Mouse (Mus musculus): Measurements from ENCODE around the gene Gm14399. TPM values are rescaled to one million over a fixed set of nuclear protein-coding genes. Genes with fewer than 3 reads are reported as not detected.
A peak's percentile ranks its signal among the peaks of the same experiment; 100 is the strongest.
"Not testable (repeated sequence)": the region's sequence is repeated elsewhere in the genome, so short reads cannot be mapped to it uniquely, and the experiment has no call there.

The Gm14399 gene
- polyA plus RNA-seq (2015; fragmentation: Nextera tagmentation; extraction: Ambion mirVana) = 1.8 and 2.3 TPM in 2 replicates

DNA sequence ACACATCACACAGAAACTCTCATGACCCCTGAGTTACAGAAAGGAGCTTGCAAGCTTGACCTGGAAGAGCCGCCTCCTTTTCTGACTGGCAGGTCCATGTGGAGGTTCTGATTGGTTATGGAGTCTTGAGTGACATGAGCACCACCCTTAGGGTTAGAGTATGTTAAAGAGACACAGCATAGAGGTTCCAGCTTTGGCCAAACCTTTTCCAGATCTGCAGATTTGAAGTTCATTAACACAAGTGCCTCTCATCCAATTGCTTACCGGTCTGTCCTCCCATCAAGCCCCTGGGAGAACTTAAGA is at the start of gene Gm14399:
TSS of gene Gm14399 (minus strand) at position 20 of the 303 bp plus-strand sequence.
- Histone ChIP-seq H3K4me3 (peak within 1 kb of the TSS; percentile 43), H3K9ac (peak within 1 kb of the TSS; percentile 60), H3K4me2 (peak within 1 kb of the TSS; percentile 48)
- ATAC-seq (ENCODE audit: low read depth); H3K36me3 ChIP-seq; H3K27me3 ChIP-seq; H3K27ac ChIP-seq (replicated peaks); H3K9me3 ChIP-seq; H3K4me1 ChIP-seq (replicated peaks): not testable (repeated sequence)
- WGBS = 11% methylated on average over 1 of the region's 2 CpGs

DNA sequence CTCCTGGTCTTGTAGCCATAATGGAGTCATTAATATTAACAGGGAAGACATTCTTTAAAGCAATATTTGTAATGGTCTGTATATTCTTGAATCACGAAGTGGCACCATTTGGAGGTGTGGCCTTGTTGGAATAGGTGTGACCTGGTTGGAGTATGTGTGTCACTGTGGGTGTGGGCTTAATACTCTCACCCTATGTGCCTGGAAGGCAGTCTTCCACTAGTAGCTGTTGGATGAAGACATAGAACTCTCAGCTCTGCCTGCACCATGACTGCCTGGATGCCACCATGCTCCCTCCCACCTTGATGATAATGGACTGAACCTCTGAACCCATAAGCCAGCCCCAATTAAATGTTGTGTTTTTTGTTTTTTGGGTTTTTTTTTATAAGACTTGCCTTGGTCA is 37.2 kb upstream of the Gm14399 start:
- H3K36me3 ChIP-seq; ATAC-seq (ENCODE audit: low read depth); H3K4me2 ChIP-seq; H3K27me3 ChIP-seq; H3K9ac ChIP-seq; H3K9me3 ChIP-seq; H3K27ac ChIP-seq (replicated peaks); H3K4me3 ChIP-seq; H3K4me1 ChIP-seq (replicated peaks): not testable (repeated sequence)
- 59% methylated on average over 1 of the region's 1 CpGs for WGBS

DNA sequence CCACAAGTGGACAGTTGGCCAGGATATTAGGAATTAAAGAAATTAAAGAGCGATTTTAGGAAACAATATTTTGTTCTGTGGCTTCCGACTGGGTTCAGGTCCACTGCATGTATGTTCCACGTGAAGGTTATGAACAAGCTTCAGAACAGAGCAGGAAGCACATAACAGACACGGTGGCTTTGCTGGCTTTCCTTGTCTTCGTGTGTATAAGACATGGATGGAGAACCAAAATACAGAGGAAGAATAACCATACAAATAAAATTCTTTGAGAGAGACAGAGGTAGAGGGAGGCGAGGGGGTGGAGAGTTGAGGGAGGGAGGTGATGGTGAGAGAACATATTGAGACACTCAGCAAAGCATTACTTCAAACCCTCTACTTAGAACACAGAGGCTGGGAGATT is 34.5 kb upstream of the Gm14399 start:
- Histone ChIP-seq H3K27ac (replicated peaks) (no peak overlapping the region), H3K4me1 (replicated peaks) (no peaks in the 10 kb centered on the region), H3K27me3 (no peaks in the 10 kb centered on the region), H3K4me2 (no peak overlapping the region), H3K4me3 (no peak overlapping the region), H3K36me3 (no peaks in the 10 kb centered on the region), H3K9me3 (0 out of 2 replicates have a peak, but pooled peaks cover 6% of the 10 kb centered on the region), H3K9ac (no peak overlapping the region)
- WGBS = 84% methylated on average over 6 of the region's 6 CpGs
- no peak for ATAC-seq (ENCODE audit: low read depth)

DNA sequence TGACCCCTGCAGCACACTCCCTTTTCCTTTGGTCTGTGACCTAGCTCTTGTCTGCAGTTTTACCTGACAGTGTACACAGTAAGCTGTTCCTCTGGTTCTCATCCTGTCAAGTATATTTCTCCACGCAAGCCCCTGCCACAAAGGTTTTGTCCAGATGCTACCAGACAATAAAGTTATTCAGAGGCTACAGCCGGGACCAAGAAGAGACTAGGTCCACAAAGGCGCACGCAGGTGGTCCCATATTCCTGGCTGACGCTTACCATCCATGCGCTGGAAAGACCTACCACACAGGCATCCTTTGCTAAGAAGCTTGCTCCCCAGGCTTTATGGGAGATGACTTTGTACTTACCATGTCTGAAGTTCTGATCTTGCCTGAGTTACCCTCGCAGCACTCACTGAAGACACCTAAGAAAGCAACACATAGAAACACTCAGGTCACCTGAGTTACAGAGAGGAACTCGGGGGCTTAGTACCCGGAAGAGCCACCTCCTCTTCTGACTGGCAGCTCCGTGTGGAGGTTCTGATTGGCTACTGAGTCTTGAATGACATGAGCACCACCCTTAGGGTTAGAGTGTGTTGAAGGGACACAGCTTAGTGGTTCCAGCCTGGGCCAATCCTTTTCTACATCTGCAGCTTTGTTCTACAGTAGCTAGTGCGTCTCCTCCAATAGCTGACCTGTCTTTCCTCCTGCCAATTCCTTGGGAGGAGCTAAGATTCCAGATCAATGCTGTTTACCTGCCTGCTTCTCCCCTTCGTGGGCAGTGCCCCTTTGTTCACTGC is 33.8 kb upstream of the Gm14399 start, which contains the start of gene Gm14443:
TSS of gene Gm14443 (minus strand) at position 471 of the 780 bp plus-strand sequence.
- H3K27ac ChIP-seq (replicated peaks); H3K9me3 ChIP-seq; H3K27me3 ChIP-seq; ATAC-seq (ENCODE audit: low read depth); H3K9ac ChIP-seq; H3K4me3 ChIP-seq; H3K4me1 ChIP-seq (replicated peaks); H3K36me3 ChIP-seq; H3K4me2 ChIP-seq: not testable (repeated sequence)
- 79% methylated on average over 12 of the region's 12 CpGs for WGBS

DNA sequence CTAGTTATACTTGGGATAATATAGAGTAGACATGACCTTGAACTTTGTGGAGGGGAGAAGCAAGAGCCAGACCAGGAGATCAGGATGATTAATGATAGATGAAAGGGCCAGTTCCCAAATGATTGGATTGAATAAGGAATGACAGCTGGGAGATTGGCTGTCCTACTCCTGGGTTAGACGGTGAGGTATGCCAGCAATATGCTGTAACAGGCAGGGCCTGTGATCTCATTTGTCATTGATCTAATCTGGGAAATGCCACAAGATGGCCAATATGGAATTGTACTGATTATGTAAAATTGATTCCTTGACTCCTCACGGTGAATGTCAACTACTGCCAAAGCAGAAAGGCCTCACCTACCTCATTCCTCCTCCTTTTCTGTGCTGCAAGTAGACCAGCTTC is 32.2 kb upstream of the Gm14399 start:
- ATAC-seq (ENCODE audit: low read depth); H3K27me3 ChIP-seq; H3K27ac ChIP-seq (replicated peaks); H3K4me1 ChIP-seq (replicated peaks); H3K36me3 ChIP-seq; H3K9ac ChIP-seq; H3K4me2 ChIP-seq; H3K4me3 ChIP-seq; H3K9me3 ChIP-seq: not testable (repeated sequence)
- 90% methylated on average over 2 of the region's 2 CpGs for WGBS

DNA sequence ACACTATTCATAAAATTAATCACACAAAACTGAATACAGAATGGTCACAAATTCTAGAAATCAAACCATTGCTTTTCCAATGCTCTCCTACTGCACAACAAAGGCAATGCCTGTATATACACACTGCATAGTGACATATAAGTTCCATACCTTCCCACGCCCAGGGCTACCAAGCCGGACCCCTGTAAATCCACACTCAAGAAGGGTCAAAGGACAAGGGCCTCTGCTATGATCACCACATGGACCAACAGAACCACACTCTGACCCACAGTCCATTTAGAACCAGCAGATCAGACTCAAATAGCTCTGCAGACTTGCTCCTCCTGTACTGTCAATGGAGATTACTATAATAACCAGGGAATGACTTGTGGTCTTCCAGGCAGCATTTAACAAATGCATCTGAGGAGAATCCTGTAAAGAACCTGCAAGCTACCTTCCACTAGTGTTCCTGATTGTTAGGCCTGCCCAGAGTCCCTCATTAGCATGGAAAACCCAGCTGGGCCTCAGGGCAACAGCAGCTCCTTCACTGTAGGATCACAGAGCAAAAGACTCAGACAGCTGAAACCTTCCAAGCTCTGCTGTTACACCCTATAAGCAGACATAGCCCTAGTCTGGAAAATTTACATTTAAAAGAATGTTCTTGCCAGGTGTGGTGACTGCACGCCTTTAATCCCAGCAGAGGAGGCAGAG is 31.2 kb upstream of the Gm14399 start:
- H3K9me3 ChIP-seq; H3K27me3 ChIP-seq; H3K27ac ChIP-seq (replicated peaks); ATAC-seq (ENCODE audit: low read depth); H3K4me3 ChIP-seq; H3K9ac ChIP-seq; H3K4me1 ChIP-seq (replicated peaks); H3K36me3 ChIP-seq; H3K4me2 ChIP-seq: not testable (repeated sequence)
- 87% methylated on average over 3 of the region's 3 CpGs for WGBS

DNA sequence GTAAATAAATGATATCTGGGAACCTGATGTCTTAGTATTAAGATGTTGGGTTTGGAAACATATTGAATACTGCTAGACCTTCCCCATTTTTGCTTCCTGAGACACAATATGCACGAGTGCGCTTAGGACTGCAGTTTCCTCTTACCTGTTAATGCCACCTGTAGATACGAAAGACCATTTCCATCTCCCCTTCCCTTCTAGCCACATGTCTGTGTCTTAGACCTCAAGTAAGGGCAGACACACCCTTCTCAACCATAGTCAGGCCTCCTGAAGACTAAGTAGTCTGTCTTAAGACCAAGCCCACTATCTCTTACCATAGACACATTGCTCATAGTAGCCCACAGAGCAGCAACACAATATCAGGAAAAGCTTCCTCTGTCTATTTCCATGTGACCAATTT is 30.3 kb upstream of the Gm14399 start:
- Histone ChIP-seq H3K36me3 (no peaks in the 10 kb centered on the region), H3K4me2 (no peak overlapping the region), H3K9me3 (no peaks in the 10 kb centered on the region), H3K4me1 (replicated peaks) (no peaks in the 10 kb centered on the region), H3K4me3 (no peak overlapping the region), H3K27ac (replicated peaks) (no peak overlapping the region), H3K9ac (no peak overlapping the region), H3K27me3 (no peaks in the 10 kb centered on the region)
- ATAC-seq (ENCODE audit: low read depth) = no peak
- 90% methylated on average over 3 of the region's 3 CpGs for WGBS

DNA sequence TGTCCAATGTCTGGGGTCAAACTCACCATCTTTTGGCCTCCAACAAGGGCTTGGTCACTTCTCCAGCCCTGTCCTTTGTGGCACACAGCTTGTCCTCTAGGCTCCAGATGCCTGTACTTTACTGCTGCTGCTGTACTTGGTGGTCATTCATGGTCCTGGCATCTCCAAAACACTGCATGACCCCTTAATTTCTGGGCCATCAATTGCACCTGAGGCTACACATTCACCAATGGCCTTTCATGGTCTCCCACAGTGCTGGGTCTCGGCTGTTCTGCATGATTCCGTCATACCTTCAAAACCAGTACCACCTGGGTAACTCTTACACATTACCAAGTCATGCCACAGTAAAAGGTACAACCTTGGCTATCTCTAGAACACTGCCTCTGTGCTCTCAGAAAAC is 25.1 kb upstream of the Gm14399 start:
- 92% methylated on average over 2 of the region's 2 CpGs for WGBS
- not testable (repeated sequence) for H3K4me2 ChIP-seq; H3K9me3 ChIP-seq; H3K36me3 ChIP-seq; H3K27ac ChIP-seq (replicated peaks); H3K9ac ChIP-seq; H3K4me3 ChIP-seq; H3K27me3 ChIP-seq; ATAC-seq (ENCODE audit: low read depth); H3K4me1 ChIP-seq (replicated peaks)

DNA sequence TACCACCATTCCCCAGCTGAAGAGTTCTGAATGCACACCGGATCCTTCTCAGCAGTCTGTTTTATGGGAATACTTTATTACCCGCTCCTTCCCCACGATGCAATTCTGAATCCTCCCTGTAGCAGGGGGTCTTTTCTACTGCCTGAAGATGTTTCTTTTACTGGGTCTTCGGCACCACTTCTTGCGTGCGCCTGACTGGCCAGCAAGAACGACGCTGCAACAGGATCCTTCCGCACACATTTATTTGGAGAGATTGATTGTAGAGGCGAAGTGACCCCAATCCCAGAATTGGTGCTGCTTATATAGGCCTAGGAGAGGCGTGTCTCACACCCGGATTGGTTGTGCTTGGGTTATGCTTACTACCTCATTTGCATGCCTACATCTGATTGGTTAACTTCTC is 23.3 kb upstream of the Gm14399 start:
- not testable (repeated sequence) for H3K4me2 ChIP-seq; H3K27ac ChIP-seq (replicated peaks); ATAC-seq (ENCODE audit: low read depth); H3K4me3 ChIP-seq; H3K9ac ChIP-seq; H3K4me1 ChIP-seq (replicated peaks); H3K36me3 ChIP-seq; H3K27me3 ChIP-seq; H3K9me3 ChIP-seq
- WGBS = 94% methylated on average over 12 of the region's 12 CpGs

DNA sequence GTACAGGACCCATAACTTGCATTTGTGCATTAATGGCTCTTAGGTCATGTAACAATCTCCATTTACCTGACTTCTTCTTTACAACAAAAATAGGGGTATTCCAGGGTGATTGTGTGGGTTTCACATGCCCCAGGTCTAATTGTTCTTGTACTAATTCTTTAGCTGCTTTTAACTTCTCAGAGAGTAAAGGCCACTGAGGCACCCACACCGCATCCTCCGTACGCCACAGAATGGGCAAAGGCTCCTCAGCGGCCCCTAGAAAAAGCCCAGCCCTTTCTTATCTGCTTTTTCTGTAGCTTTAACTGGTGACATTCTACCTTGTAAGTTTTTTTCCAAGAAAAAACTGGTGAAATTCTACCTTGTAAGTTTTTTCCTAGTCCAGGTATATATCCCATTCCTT is 19.6 kb upstream of the Gm14399 start:
- not testable (repeated sequence) for H3K36me3 ChIP-seq; H3K4me1 ChIP-seq (replicated peaks); H3K27me3 ChIP-seq; H3K27ac ChIP-seq (replicated peaks); ATAC-seq (ENCODE audit: low read depth); H3K9ac ChIP-seq; H3K4me2 ChIP-seq; H3K4me3 ChIP-seq
- H3K9me3 ChIP-seq = peaks cover 17% of the 10 kb centered on the region
- WGBS = 94% methylated on average over 4 of the region's 4 CpGs

DNA sequence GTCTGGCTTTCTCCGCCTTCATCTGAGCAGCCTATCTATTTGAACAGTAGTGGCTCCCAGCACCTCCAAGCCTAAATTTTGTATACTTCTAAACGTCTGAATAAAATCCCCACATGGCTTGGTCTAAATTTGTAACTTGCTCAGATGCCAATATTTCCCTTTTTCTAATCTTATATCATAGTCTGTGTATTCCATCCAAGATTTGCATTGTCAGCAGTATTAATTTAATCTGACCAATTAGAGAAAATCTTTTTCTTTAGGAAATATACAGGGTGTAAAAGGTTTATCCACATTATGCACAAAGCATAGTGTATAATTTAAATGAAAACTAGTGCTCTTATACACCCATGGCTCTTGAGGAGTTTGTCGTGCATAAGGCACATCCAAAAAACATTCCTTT is 16.8 kb upstream of the Gm14399 start:
- no peaks in the 10 kb centered on the region for H3K36me3 ChIP-seq
- no peak overlapping the region for H3K4me3 ChIP-seq
- no peak overlapping the region for H3K9ac ChIP-seq
- no peaks in the 10 kb centered on the region for H3K4me1 ChIP-seq (replicated peaks)
- WGBS = 82% methylated on average over 3 of the region's 3 CpGs
- peaks cover 26% of the 10 kb centered on the region for H3K9me3 ChIP-seq
- ATAC-seq (ENCODE audit: low read depth) = no peak
- no peak overlapping the region for H3K4me2 ChIP-seq
- H3K27ac ChIP-seq (replicated peaks) = no peak overlapping the region
- H3K27me3 ChIP-seq = no peaks in the 10 kb centered on the region

DNA sequence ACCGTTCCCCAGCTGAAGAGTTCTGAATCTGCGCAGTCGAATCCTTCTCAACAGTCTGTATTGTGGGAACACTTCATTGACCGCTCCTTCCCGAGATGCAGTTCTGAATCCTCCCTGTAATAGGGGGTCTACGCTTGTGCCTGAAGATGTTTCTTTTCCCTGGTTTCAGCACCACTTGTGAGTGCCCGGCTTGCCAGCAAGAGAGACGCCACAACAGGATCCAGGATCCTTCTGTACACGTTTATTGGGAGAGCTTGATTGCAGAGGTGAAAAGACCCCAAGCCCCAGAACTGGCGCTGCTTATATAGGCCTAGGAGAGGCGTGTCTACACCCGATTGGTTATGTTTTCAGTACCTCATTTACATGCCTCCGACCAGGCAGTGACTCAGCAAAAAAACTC is 14.9 kb upstream of the Gm14399 start:
- WGBS = 92% methylated on average over 13 of the region's 13 CpGs
- Histone ChIP-seq H3K27ac (replicated peaks) (no peak overlapping the region), H3K36me3 (no peaks in the 10 kb centered on the region), H3K9me3 (peaks cover 24% of the 10 kb centered on the region), H3K4me1 (replicated peaks) (no peaks in the 10 kb centered on the region), H3K4me2 (no peak overlapping the region), H3K9ac (no peak overlapping the region), H3K27me3 (no peaks in the 10 kb centered on the region), H3K4me3 (no peak overlapping the region)
- no peak for ATAC-seq (ENCODE audit: low read depth)

Data from neural tube, embryonic 13.5 days (tissue).